Mouse (Mus musculus) ES-E14 (cell line): ENCODE measurements at regions not wholly inside any gene's neighbourhood (a gene's known extent, or its start where the extent isn't known, plus 50 kb on each side); places are given as distances from the start of the nearest gene placed in this dataset.

Experiments
- DNase-seq: peaks from one replicate; pipeline ENCODE4 v3.0.0-alpha.2; 2013; ENCODE audit warnings: low read depth, low spot score
- H3K27ac ChIP-seq: 2 replicates; pipeline ENCODE4 v1.5.1; 2012; ENCODE audit warnings: low read depth, mild to moderate bottlenecking, low read length, moderate library complexity, mixed read lengths; ENCODE audit not compliant: poor library complexity, insufficient read depth, severe bottlenecking
- H3K36me3 ChIP-seq: 2 replicates; pipeline ENCODE4 v1.6.1; 2012; ENCODE audit warnings: mild to moderate bottlenecking, low read length, moderate library complexity, mixed read lengths; ENCODE audit not compliant: control insufficient read depth, poor library complexity, insufficient read depth, severe bottlenecking
- H3K4me1 ChIP-seq, 2 experiments: fragments of 150-350 bp in 1 of 2; sonication (generic) in 1 of 2; 2 replicates each; pipeline ENCODE4 v1.6.1; 2012; ENCODE audit warnings: low read length in 2 of 2, mild to moderate bottlenecking in 1 of 2, mixed read lengths in 1 of 2; ENCODE audit not compliant: control insufficient read depth in 2 of 2, insufficient read depth in 2 of 2, poor library complexity in 1 of 2
- H3K4me3 ChIP-seq, 2 experiments: fragments of 150-350 bp in 1 of 2; sonication (generic) in 1 of 2; 2 replicates each; pipeline ENCODE4 v1.5.1; 2012; ENCODE audit warnings: low read length in 2 of 2, low read depth in 1 of 2, mild to moderate bottlenecking in 1 of 2, mixed read lengths in 1 of 2; ENCODE audit not compliant: insufficient read depth in 1 of 2, poor library complexity in 1 of 2, severe bottlenecking in 1 of 2
- H3K9ac ChIP-seq: 2 replicates; pipeline ENCODE4 v1.6.1; 2012; ENCODE audit warnings: low read depth, mild to moderate bottlenecking, low read length, mixed read lengths; ENCODE audit not compliant: poor library complexity, insufficient read depth, severe bottlenecking
- H3K9me3 ChIP-seq: fragments of 150-350 bp; sonication (generic); 2 replicates; pipeline ENCODE4 v1.6.1; 2012; ENCODE audit warnings: low read depth, mild to moderate bottlenecking, low read length; ENCODE audit not compliant: control insufficient read depth, insufficient read depth
- CHD2 ChIP-seq: IDR thresholded peaks from 2 replicates; pipeline ENCODE4 v1.6.1; 2014; ENCODE audit warnings: mild to moderate bottlenecking, low read depth, low read length, inconsistent platforms
- HCFC1 ChIP-seq: IDR thresholded peaks from 2 replicates; pipeline ENCODE4 v1.6.1; 2012; ENCODE audit warnings: low read length, inconsistent platforms, borderline replicate concordance; ENCODE audit not compliant: insufficient read depth
- MAFK ChIP-seq: IDR thresholded peaks from 2 replicates; pipeline ENCODE4 v1.6.1; 2014; ENCODE audit warnings: mild to moderate bottlenecking, low read depth, low read length, inconsistent platforms; ENCODE audit not compliant: insufficient read depth
- ZC3H11A ChIP-seq: IDR thresholded peaks from 2 replicates; pipeline ENCODE4 v1.6.1; 2012; ENCODE audit warnings: low read depth, mild to moderate bottlenecking, inconsistent platforms, low read length, borderline replicate concordance
- ZNF384 ChIP-seq: IDR thresholded peaks from 2 replicates; pipeline ENCODE4 v1.6.1; 2012; ENCODE audit warnings: low read depth, low read length, inconsistent platforms
- in situ Hi-C, 2 experiments: fragments of 600-800 bp; cut with MboI; formaldehyde crosslinking; loops; one replicate each; pipeline ENCODE4 v1.15.1; 2025; ENCODE audit warnings: low sequenced_read_pairs in 2 of 2, inconsistent platforms in 1 of 2; ENCODE audit not compliant: unreplicated experiment in 2 of 2

DNA sequence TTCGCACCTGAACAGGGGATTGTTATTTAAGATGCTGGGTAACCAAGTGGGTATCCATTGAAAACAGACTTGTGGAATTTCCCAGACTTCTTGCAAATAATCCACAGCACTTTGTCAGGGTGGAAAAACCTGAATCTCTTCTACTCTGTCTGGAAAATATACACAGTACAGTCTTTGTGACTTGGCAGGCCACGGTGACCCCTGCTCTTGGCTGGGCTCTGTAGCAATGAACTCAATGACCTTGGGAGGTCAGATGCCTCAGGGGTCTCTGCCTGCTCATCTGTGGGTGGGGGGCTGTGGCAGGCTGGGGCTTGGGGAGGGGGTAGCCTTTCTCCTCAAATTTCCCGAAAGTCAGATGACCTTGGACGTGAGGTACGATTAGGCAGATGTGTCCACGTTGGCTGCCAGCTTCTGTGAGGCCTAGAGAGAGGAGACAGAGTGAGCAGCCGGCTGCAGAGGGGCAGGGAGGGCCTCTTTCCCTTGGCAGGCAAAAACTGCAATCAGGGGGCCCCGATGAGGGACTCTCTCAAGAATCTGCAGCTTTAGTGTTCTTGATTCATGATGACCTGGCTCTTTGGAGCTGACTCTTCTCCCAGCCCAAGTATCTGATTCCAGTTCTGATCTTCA is 108.4 kb downstream of the Edn3 start:
- no peak for DNase-seq
- H3K36me3 ChIP-seq = no peaks in the 10 kb centered on the region
- in situ Hi-C loops = no loop called here

DNA sequence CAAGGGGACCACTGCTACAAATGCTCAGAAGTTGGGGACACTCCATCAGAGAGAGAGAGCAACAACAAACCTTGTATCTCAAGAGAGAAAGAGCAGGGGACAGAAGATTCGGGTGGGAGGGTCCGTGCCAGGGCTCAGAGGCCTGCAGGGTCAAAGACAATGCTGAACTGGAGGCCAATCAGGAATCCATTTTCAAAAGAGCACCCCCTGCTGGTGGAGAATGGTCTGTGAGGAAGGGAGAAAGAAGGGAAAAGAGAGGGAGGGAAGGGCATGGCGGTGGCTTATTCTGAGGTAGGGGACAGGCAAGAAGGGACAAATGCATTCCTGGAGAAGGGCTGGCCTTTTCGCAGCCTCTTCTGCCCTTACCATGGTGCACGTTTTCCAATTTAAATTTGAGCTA is 109.9 kb downstream of the Edn3 start:
- Histone ChIP-seq H3K9me3 (no peaks in the 10 kb centered on the region), H3K27ac (no peak overlapping the region), H3K4me3 (no peak overlapping the region), H3K9ac (no peak overlapping the region), H3K4me1 (no peaks in the 10 kb centered on the region), H3K36me3 (no peaks in the 10 kb centered on the region)
- peak; percentile 47 for DNase-seq
- TF ChIP-seq HCFC1 = no peak
- no peak for TF ChIP-seq ZC3H11A
- TF ChIP-seq ZNF384 = no peak
- TF ChIP-seq CHD2 = no peak
- TF ChIP-seq MAFK = no peak
- in situ Hi-C loops = no loop called here

More for the DNA sequence above, 108.4 kb downstream of the Edn3 start:
- Histone ChIP-seq H3K4me3 (no peak overlapping the region), H3K9me3 (no peaks in the 10 kb centered on the region), H3K27ac (no peak overlapping the region), H3K9ac (no peak overlapping the region), H3K4me1 (no peaks in the 10 kb centered on the region)
- TF ChIP-seq CHD2 (no peak), MAFK (no peak), ZC3H11A (no peak), HCFC1 (no peak), ZNF384 (no peak)

- no peak for DNase-seq
- Histone ChIP-seq H3K36me3 (no peaks in the 10 kb centered on the region), H3K9me3 (no peaks in the 10 kb centered on the region), H3K4me3 (no peak overlapping the region), H3K4me1 (no peaks in the 10 kb centered on the region), H3K9ac (no peak overlapping the region), H3K27ac (no peak overlapping the region)
- in situ Hi-C loops = no loop called here
- TF ChIP-seq ZC3H11A (no peak), HCFC1 (no peak), ZNF384 (no peak), CHD2 (no peak), MAFK (no peak)
Measured at GRCm38 (mm10) chr2:174871225-174871624, 110.8 kb downstream of the Edn3 start.

DNA sequence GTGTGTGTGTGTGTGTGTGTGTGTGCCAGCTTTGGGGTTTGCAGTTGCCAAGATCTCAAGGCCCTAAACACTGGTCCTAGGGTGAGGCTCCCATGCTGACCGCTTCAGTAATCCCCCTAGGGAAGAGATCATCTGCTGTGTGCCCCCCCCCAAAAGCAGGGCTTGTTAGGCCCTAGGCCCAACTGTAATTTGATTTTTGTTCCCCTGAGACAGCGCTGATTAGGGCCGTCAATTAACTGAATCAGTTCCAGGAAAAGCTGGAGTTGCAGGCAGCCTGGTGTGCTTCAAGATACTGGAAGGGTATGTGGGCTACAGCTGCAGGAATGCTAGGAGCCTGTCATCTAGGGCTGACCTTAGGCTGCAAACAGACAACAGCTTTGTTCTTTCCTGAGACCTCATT is 111.4 kb downstream of the Edn3 start:
- Histone ChIP-seq H3K4me1 (no peaks in the 10 kb centered on the region), H3K27ac (no peak overlapping the region), H3K9ac (no peak overlapping the region), H3K9me3 (no peaks in the 10 kb centered on the region), H3K36me3 (no peaks in the 10 kb centered on the region), H3K4me3 (no peak overlapping the region)
- in situ Hi-C loops = no loop called here
- DNase-seq = no peak
- no peak for TF ChIP-seq ZNF384
- no peak for TF ChIP-seq MAFK
- no peak for TF ChIP-seq ZC3H11A
- no peak for TF ChIP-seq CHD2
- TF ChIP-seq HCFC1 = no peak

GRCm38 (mm10) chr2:174876886-174877285 is 116.5 kb downstream of the Edn3 start:
- Histone ChIP-seq H3K27ac (no peak overlapping the region), H3K4me1 (no peaks in the 10 kb centered on the region), H3K36me3 (no peaks in the 10 kb centered on the region), H3K9ac (no peak overlapping the region), H3K4me3 (no peak overlapping the region), H3K9me3 (no peaks in the 10 kb centered on the region)
- TF ChIP-seq MAFK (no peak), HCFC1 (no peak), CHD2 (no peak), ZNF384 (no peak), ZC3H11A (no peak)
- in situ Hi-C loops = loop anchor here in 1 of 2 experiments (25.0 kb wide), 1 partner anchor 565 kb away; no protein-coding TSS in a partner anchor
- DNase-seq = no peak
